Mouse (Mus musculus) embryonic facial prominence, embryonic 11.5 days (tissue): ENCODE measurements around the gene Zfp423. TPM values are rescaled to one million over a fixed set of nuclear protein-coding genes. Genes with fewer than 3 reads are reported as not detected.

ENCODE experiments used
- ATAC-seq: fragments of 200-750 bp; cut with Nextera tagmentation; replicated peaks from 2 replicates; pipeline ENCODE4 v1.8.0; 2017; ENCODE audit warnings: low read depth; ENCODE audit not compliant: insufficient number of reproducible peaks, low FRiP score, low TSS enrichment
- DNase-seq: peaks from one replicate; pipeline ENCODE4 v3.0.0-alpha.2; 2015; ENCODE audit warnings: low spot score
- H3K27ac ChIP-seq: fragments of 300-500 bp; sonication (generic); replicated peaks from 2 replicates; pipeline ENCODE4 v1.5.1; 2014; ENCODE audit warnings: mild to moderate bottlenecking, low read depth, low read length, control low read depth
- H3K27me3 ChIP-seq: fragments of 300-500 bp; sonication (generic); 2 replicates; pipeline ENCODE4 v1.6.1; 2014; ENCODE audit warnings: mild to moderate bottlenecking, low read length, moderate library complexity, mixed read lengths; ENCODE audit not compliant: control insufficient read depth, insufficient read depth
- H3K36me3 ChIP-seq: fragments of 300-500 bp; sonication (generic); replicated peaks from 2 replicates; pipeline ENCODE4 v1.6.1; 2014; ENCODE audit warnings: low read depth, mild to moderate bottlenecking, low read length, moderate library complexity, mixed read lengths; ENCODE audit not compliant: control insufficient read depth, insufficient read depth
- H3K4me1 ChIP-seq: fragments of 300-500 bp; sonication (generic); 2 replicates; pipeline ENCODE4 v1.6.1; 2014; ENCODE audit warnings: low read length, mixed read lengths; ENCODE audit not compliant: control insufficient read depth, insufficient read depth
- H3K4me2 ChIP-seq: fragments of 300-500 bp; sonication (generic); 2 replicates; pipeline ENCODE4 v1.6.1; 2014; ENCODE audit warnings: low read depth, mild to moderate bottlenecking, control low read depth, low read length, moderate library complexity
- H3K4me3 ChIP-seq: fragments of 300-500 bp; sonication (generic); 2 replicates; pipeline ENCODE4 v1.5.1; 2014; ENCODE audit warnings: low read depth, low read length, control low read depth
- H3K9ac ChIP-seq: fragments of 300-500 bp; sonication (generic); replicated peaks from 2 replicates; pipeline ENCODE4 v1.6.1; 2014; ENCODE audit warnings: mild to moderate bottlenecking, control low read depth, low read length
- H3K9me3 ChIP-seq: fragments of 300-500 bp; sonication (generic); replicated peaks from 2 replicates; pipeline ENCODE4 v1.6.1; 2016; ENCODE audit warnings: mild to moderate bottlenecking, low read length, inconsistent platforms, mixed read lengths; ENCODE audit not compliant: control insufficient read depth
- WGBS: fragments of 180-500 bp; shearing (Covaris S2); extraction: QIAGEN DNeasy Blood & Tissue Kit; methylation state at CpG from one replicate; pipeline ENCODE4 v1.1.7; 2014; 5-methylcytosine and 5-hydroxymethylcytosine counted together
- polyA plus RNA-seq: library from polyadenylated mRNA; unstranded; fragments of >200 nt; fragmentation: Nextera tagmentation; extraction: Ambion mirVana; gene quantifications from 2 replicates; pipeline ENCODE4 v1.2.1, GENCODE M21; 2014

Gene Zfp423
- polyA plus RNA-seq, 1 experiment from 2014 or later = 25.4 TPM

DNA sequence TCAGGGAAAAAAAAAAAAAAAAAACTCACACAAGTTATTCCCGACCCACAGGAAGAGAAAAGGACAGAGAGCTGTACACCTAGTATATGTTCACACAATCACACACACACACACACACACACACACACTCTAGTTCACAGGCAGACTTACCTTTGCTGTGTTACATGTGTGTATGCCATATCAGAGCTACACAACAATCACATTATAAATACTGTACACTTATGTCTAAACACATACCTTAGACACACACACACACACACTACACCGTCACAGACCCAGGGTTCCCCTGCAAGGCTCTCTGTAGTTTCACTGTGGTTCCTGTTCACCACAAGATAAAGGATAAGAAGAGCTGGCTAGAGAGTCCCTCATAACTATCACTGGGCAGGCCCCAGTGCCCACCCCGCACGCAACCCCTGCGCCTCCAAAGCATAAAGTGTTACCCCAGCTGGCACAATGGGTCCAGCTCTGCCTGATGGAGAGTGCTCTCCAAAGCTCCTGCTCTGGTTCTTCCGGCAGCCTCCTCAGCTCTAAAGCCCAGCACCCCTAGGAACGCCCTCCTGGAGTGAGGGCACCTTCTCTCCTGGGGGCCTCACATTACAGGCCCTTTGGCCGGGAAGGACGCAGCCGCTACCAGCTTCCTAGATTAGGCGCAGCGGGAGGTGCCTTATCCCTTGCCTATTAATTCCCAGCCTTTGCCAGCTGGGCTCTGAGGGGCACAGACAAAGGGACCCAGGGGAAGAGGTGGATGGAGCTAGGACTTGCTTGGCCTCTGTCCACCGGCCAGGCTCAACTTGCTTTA lies 174.6 kb downstream of the Zfp423 start:
- Histone ChIP-seq H3K9me3 (no peaks in the 10 kb centered on the region), H3K4me2 (no peak overlapping the region; the same call in 1 of the 2 replicates), H3K9ac (peak overlapping the region; percentile 43), H3K36me3 (peaks cover 6% of the 10 kb centered on the region), H3K27ac (peak overlapping the region; percentile 5; the same call in 1 of the 2 replicates), H3K4me1 (peaks cover 9% of the 10 kb centered on the region), H3K27me3 (no peaks in the 10 kb centered on the region), H3K4me3 (no peak overlapping the region)
- ATAC-seq (no peak), DNase-seq (peak; percentile 7)
- 57% methylated on average over 13 of the region's 13 CpGs for WGBS

DNA sequence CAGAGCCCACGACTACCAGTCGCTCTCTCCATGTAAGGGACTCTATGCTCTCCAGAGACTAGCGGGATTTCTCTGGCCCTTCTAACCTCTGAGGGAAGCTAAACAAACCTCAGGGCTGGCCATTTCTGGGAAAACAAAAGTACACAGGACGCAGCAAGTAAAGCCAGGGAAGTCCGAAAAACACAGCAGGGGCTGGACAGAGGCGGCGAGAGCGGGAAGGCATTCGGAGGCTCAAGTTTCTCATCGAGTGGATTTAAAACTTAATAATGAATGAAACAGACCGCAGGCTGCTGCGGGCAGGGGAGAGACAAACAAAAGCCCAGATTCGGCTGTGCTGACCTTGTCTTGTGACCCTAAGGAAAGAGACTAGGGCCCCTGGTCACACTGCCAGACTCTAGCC lies 175.2 kb downstream of the Zfp423 start:
- Histone ChIP-seq H3K27me3 (no peaks in the 10 kb centered on the region), H3K4me3 (no peak overlapping the region)
- DNase-seq = peak; percentile 58

DNA sequence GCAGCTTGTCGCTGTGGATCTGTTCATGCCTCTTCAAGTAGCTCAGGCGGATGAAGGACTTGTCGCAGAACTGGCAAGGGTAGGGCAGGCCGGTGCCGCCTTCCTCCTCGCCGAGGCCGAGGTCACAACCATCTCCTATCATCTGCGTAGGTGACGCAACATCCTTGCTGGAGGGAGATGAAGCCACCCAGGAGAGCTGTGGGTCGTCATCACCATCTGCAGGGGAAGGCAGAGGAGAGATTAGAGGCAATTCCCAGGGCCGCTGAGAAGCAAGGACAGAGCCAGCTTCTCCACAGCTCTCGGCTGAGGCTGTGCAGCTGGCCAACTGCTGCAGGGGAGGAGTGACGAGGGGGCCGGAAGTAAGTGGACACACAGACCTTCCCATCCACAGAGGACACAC lies 176.2 kb downstream of the Zfp423 start:
- H3K27ac ChIP-seq = no peak overlapping the region
- DNase-seq (no peak), ATAC-seq (0 out of 2 replicates have a peak, but pooled peaks have one; percentile 25)
- H3K9ac ChIP-seq = 0 out of 2 replicates have a peak overlapping the region, but pooled peaks have one; percentile 10
- peaks cover 9% of the 10 kb centered on the region for H3K4me1 ChIP-seq
- no peak overlapping the region for H3K4me3 ChIP-seq
- no peaks in the 10 kb centered on the region for H3K27me3 ChIP-seq
- WGBS = 75% methylated on average over 15 of the region's 15 CpGs
- no peaks in the 10 kb centered on the region for H3K9me3 ChIP-seq
- peaks cover 6% of the 10 kb centered on the region for H3K36me3 ChIP-seq
- no peak overlapping the region for H3K4me2 ChIP-seq

More for the DNA sequence above, 175.2 kb downstream of the Zfp423 start:
- peaks cover 9% of the 10 kb centered on the region for H3K4me1 ChIP-seq
- H3K9me3 ChIP-seq = no peaks in the 10 kb centered on the region
- no peak overlapping the region; the same call in 1 of the 2 replicates for H3K4me2 ChIP-seq
- H3K27ac ChIP-seq = no peak overlapping the region
- peaks cover 6% of the 10 kb centered on the region for H3K36me3 ChIP-seq
- no peak for ATAC-seq
- 2% methylated on average over 13 of the region's 13 CpGs for WGBS
- H3K9ac ChIP-seq = peak overlapping the region; percentile 18

DNA sequence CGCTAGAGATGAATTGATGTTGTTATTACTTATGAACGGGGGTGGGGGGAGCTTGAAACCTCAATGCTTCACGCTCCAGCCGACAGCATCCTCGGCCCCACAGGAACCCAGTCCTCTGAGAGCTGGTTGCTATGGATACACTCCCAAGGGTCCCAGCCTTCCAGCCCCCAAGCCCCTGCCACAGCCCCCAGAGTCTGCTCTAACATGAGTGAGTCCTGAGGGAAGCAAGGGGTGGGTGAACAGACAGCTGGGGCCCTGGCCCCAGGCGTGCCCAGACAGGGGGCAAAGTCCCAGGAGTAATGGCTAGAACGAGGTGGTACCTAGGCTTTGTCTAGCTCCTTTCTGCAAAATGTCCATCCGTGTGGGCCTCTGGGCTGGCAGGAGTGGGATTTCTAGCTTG lies 181.8 kb downstream of the Zfp423 start:
- Histone ChIP-seq H3K4me3 (no peak overlapping the region), H3K36me3 (peaks cover 6% of the 10 kb centered on the region), H3K9ac (no peak overlapping the region), H3K27ac (no peak overlapping the region), H3K9me3 (no peaks in the 10 kb centered on the region), H3K27me3 (no peaks in the 10 kb centered on the region), H3K4me1 (peaks cover 6% of the 10 kb centered on the region; the same call in 1 of the 2 replicates), H3K4me2 (no peak overlapping the region)
- ATAC-seq (no peak), DNase-seq (no peak)
- 60% methylated on average over 8 of the region's 8 CpGs for WGBS

DNA sequence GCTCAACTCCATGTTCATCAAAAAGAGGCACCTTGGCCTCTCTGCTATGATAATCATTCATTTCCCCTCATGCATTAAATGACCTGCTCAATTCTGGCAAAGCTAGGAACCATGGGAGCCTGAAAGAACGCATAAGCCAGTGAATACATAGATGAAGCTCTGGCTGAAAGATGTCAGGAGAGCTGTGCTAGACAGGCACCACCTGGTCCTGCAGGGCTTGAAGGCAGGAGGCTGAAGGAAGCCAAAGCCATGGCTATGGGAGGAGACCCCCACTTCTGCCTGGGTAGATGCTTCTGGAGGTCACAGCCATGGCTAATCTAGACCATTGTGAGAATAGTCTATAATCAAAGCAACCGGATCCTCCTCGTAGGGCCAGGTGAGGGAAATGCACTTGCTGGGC lies 183.5 kb downstream of the Zfp423 start:
- Histone ChIP-seq H3K4me3 (no peak overlapping the region), H3K4me1 (peaks cover 6% of the 10 kb centered on the region; the same call in 1 of the 2 replicates), H3K27ac (no peak overlapping the region), H3K36me3 (peaks cover under 1% of the 10 kb centered on the region; the same call in 1 of the 2 replicates), H3K27me3 (no peaks in the 10 kb centered on the region), H3K4me2 (no peak overlapping the region), H3K9ac (no peak overlapping the region), H3K9me3 (no peaks in the 10 kb centered on the region)
- ATAC-seq (no peak), DNase-seq (no peak)
- 97% methylated on average over 3 of the region's 3 CpGs for WGBS

DNA sequence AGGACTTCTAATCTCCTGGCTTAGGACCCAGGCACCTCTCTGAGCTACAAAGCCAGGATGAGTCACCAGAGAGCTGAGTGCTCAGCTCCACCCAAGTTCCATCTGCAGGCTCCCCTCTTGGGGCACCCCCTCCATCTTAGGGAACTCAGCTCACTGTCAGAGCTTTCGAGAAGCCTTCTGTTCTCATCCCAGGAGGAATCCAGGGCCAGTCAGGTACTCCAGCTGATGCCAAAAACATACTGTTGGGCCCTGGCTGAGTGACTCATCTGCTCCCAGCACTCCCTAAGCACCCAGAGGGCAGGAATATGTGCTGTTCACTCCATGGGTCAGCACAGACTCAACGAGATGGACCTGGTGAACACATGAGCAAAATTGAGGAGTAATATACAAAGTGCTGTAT lies 184.4 kb downstream of the Zfp423 start:
- H3K4me3 ChIP-seq = no peak overlapping the region
- H3K4me2 ChIP-seq = no peak overlapping the region
- ATAC-seq (no peak), DNase-seq (no peak)
- H3K4me1 ChIP-seq = peaks cover 6% of the 10 kb centered on the region; the same call in 1 of the 2 replicates
- H3K27me3 ChIP-seq = no peaks in the 10 kb centered on the region
- no peak overlapping the region for H3K9ac ChIP-seq
- 76% methylated on average over 2 of the region's 2 CpGs for WGBS
- H3K27ac ChIP-seq = no peak overlapping the region
- H3K9me3 ChIP-seq = no peaks in the 10 kb centered on the region
- no peaks in the 10 kb centered on the region; the same call in 1 of the 2 replicates for H3K36me3 ChIP-seq

DNA sequence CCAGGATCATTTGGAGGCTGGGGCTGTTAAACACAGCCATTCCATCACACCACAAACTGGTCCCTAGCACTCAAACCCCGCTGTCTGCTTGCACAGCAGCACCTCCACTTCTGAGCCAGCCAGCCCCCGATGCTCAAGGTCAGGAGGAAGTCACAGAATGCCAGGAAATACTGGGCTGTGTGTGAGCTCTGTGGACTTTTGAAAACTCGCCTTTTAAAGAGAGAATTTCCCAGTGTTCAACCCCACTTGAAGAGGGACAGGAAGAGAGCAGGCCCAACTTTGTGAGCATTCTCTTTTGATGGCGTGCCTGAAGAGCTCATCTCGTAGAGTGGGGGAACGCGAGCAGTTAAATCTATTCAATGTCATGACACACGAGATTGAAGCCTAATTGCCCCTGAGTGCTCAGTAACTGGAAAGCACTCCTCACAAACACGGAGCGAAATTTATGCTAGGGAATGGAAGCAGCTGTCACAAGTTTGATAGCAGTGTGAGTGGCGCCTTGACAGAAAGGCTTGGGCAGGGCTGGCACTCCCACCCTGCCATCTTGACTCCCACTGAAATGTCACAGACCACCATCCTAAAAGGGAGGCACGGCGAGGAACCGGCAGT lies 186.4 kb downstream of the Zfp423 start:
- peaks cover 6% of the 10 kb centered on the region; the same call in 1 of the 2 replicates for H3K4me1 ChIP-seq
- ATAC-seq = no peak
- no peaks in the 10 kb centered on the region for H3K36me3 ChIP-seq
- H3K4me3 ChIP-seq = no peak overlapping the region
- no peak overlapping the region for H3K27ac ChIP-seq
- no peak for DNase-seq
- H3K27me3 ChIP-seq = no peaks in the 10 kb centered on the region
- no peaks in the 10 kb centered on the region for H3K9me3 ChIP-seq
- 78% methylated on average over 14 of the region's 14 CpGs for WGBS
- no peak overlapping the region for H3K9ac ChIP-seq
- H3K4me2 ChIP-seq = no peak overlapping the region

DNA sequence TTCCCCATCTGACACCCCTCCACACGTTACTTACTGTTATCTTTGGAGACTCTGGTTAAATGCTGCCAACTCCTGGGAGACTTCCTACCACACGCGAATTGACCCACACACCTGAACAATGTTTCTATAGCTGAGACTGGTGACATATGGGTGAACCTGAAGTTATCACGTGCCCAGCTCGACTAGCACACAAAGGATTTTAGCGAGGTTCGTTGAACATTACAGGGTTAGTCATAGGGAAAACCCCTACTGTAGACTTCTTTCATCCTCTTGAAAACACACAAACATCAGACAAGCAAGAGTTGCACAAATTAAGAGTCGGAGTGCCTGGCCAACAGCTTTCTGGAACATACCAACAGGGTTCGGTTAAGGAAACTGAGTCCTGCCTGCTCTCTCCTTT lies 191.5 kb downstream of the Zfp423 start:
- H3K27me3 ChIP-seq = no peaks in the 10 kb centered on the region
- H3K27ac ChIP-seq = no peak overlapping the region
- no peak for DNase-seq
- H3K36me3 ChIP-seq = no peaks in the 10 kb centered on the region
- H3K9ac ChIP-seq = no peak overlapping the region
- no peak overlapping the region for H3K4me3 ChIP-seq
- no peak overlapping the region for H3K4me2 ChIP-seq
- H3K4me1 ChIP-seq = no peaks in the 10 kb centered on the region
- no peaks in the 10 kb centered on the region for H3K9me3 ChIP-seq
- 89% methylated on average over 9 of the region's 9 CpGs for WGBS
- no peak for ATAC-seq
